12 mouse cellular contexts compared by ENCODE assay signal in the genomic region with DNA sequence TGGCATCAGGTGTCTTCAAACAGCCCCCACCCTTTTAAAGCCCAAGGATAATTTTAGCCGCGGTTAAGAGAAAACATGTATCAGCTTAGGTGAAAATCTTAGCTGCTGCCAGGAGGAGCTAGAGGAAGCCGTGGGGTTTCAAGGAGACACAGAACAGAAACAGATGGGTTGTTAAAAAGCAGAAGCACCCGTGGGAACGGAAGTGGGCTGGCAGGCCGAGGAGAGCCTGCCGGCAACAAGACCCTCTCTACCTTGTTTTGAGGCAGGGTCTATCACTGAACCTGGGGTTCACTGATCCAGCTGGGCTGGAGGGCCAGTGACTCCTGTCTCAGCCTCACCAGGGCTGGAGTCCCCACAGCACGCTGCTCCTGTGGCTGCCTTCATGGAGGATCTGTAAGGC.
A peak's percentile ranks its signal among the peaks of the same experiment; 100 is the strongest.
DNase-seq lines count a peak whose midpoint lies in the region; ATAC-seq lines count a peak whose summit lies in the region.
"Had no signal": no experiment of that assay in that cellular context is flagged by ENCODE, and none has a peak within 500 bp of the region (broad histone marks: within the 10 kb centered on the region; RNA-seq: fewer than 3 reads in every experiment).

No protein-coding gene starts in this region.

- H3K9ac ChIP-seq in forebrain, embryonic 13.5 days = no peak overlapping the region
- H3K9ac ChIP-seq in forebrain, embryonic 16.5 days (replicated peaks; ENCODE audit: low read depth, low read length) = no peak overlapping the region
- H3K9ac ChIP-seq: hindbrain, embryonic 13.5 days had no signal

- no peaks in the 10 kb centered on the region for H3K27me3 ChIP-seq in forebrain, embryonic 13.5 days
- no peaks in the 10 kb centered on the region for H3K27me3 ChIP-seq in forebrain, embryonic 16.5 days (replicated peaks; ENCODE audit: control insufficient read depth, insufficient read depth, low read length)

- no peaks in the 10 kb centered on the region for H3K9me3 ChIP-seq in forebrain, embryonic 13.5 days (replicated peaks)
- 0 out of 2 replicates have a peak, but pooled peaks cover 4% of the 10 kb centered on the region for H3K9me3 ChIP-seq in forebrain, embryonic 16.5 days (ENCODE audit: control insufficient read depth, low read length)

- H3K36me3 ChIP-seq in forebrain, embryonic 13.5 days (ENCODE audit: poor library complexity, severe bottlenecking) = no peaks in the 10 kb centered on the region
- H3K36me3 ChIP-seq in forebrain, embryonic 16.5 days (ENCODE audit: control insufficient read depth, insufficient read depth) = no peaks in the 10 kb centered on the region

- no peak overlapping the region for H3K4me2 ChIP-seq in forebrain, embryonic 13.5 days
- no peak overlapping the region for H3K4me2 ChIP-seq in forebrain, embryonic 16.5 days (ENCODE audit: low read length)
- H3K4me2 ChIP-seq: hindbrain, embryonic 13.5 days had no signal

- DNase-seq in spleen, postnatal 36 days (ENCODE audit: low spot score in 2 of 2) = peak; percentile 75 to 78
- DNase-seq in embryo, embryonic 10.5 days (ENCODE audit: low spot score) = no peak
- no peak for DNase-seq in lung, postnatal 4 days
- no peak for DNase-seq in kidney, postnatal 10 days

- no peak for ATAC-seq in forebrain, embryonic 13.5 days
- no peak for ATAC-seq in forebrain, embryonic 16.5 days
- ATAC-seq in CD4-positive, CD25-positive, alpha-beta regulatory T cell, adult 4 months = peak; percentile 26
- peak; percentile 51 to 72 for ATAC-seq in hematopoietic stem cell, adult 5-6 weeks (replicated peaks in 1 of 2; ENCODE audit: insufficient read depth in 1 of 2, low FRiP score in 2 of 2, low TSS enrichment in 1 of 2, low read depth in 1 of 2, poor library complexity in 2 of 2, severe bottlenecking in 2 of 2)
- ATAC-seq: forebrain, embryonic 14.5 days had no signal

- 0 out of 2 replicates have a peak, but pooled peaks cover 7% of the 10 kb centered on the region for H3K4me1 ChIP-seq in forebrain, embryonic 13.5 days
- no peaks in the 10 kb centered on the region for H3K4me1 ChIP-seq in forebrain, embryonic 16.5 days (replicated peaks; ENCODE audit: control insufficient read depth, insufficient read depth, low read length)

- 71% methylated on average over 8 of the region's 8 CpGs for WGBS in forebrain, embryonic 13.5 days
- WGBS in forebrain, embryonic 16.5 days = 74% methylated on average over 8 of the region's 8 CpGs

- no peak overlapping the region for H3K4me3 ChIP-seq in forebrain, embryonic 13.5 days
- H3K4me3 ChIP-seq in forebrain, embryonic 16.5 days (replicated peaks; ENCODE audit: low read length) = no peak overlapping the region
- H3K4me3 ChIP-seq: heart, adult 2 months; hindbrain, embryonic 13.5 days had no signal

- H3K27ac ChIP-seq in forebrain, embryonic 13.5 days = peak overlapping the region; percentile 7; the same call in 1 of the 2 replicates
- no peak overlapping the region for H3K27ac ChIP-seq in forebrain, embryonic 16.5 days (ENCODE audit: low read length)
- H3K27ac ChIP-seq: heart, adult 2 months; hindbrain, embryonic 13.5 days; kidney, postnatal 0 days had no signal

Comparison
In these comparisons a context has a peak if more than half of its experiments do, and no peak if none do; other contexts are left out.
1. ATAC-seq: peak in CD4-positive, CD25-positive, alpha-beta regulatory T cell, adult 4 months (single experiment) and hematopoietic stem cell, adult 5-6 weeks (2 of 2); none in forebrain, embryonic 13.5 days (single experiment) and forebrain, embryonic 16.5 days (single experiment).
2. DNase-seq: peak in spleen, postnatal 36 days (2 of 2); none in embryo, embryonic 10.5 days (single experiment), lung, postnatal 4 days (0 of 2) and kidney, postnatal 10 days (single experiment).